Mouse (Mus musculus) left cerebral cortex, postnatal 4 days (tissue): Measurements from ENCODE around the gene Retreg1. TPM values are rescaled to one million over a fixed set of nuclear protein-coding genes. Genes with fewer than 3 reads are reported as not detected.

Source experiments
- DNase-seq: peaks from one replicate; pipeline ENCODE4 v3.0.0-alpha.2; 2022
- intact Hi-C: fragments of 180-260 bp; cut with DNase I; formaldehyde crosslinking; loops from one replicate; pipeline ENCODE4 v1.15.1; 2025
- total RNA-seq, 2 experiments: library from RNA; stranded (reverse); gene quantifications; 2 replicates each; pipeline ENCODE4 v1.2.3; 2021

Retreg1 gene
- total RNA-seq, 2 experiments from 2014 or later: 28.7 to 30.2 TPM

DNA sequence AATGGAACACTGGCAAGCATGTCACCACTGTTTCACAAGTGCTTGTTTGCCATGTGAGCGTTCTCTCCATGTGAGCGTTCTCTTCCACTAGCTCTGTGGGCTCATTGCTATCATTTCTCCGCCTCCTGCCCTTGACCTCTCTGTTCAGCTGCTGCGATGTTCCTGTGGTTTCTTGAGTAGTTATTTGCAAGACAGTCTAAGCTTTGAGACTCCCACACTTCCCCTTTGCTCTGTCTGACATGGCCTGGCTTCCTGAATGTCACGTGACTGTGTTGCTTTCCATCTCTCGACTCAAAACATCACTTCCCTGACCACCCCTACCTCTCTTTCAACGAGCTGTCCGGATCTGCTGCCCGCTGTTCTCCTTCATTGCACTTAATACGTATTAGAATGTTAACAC lies 14.5 kb upstream of the Retreg1 start:
- no peak for DNase-seq
- intact Hi-C loops: no loop called here

DNA sequence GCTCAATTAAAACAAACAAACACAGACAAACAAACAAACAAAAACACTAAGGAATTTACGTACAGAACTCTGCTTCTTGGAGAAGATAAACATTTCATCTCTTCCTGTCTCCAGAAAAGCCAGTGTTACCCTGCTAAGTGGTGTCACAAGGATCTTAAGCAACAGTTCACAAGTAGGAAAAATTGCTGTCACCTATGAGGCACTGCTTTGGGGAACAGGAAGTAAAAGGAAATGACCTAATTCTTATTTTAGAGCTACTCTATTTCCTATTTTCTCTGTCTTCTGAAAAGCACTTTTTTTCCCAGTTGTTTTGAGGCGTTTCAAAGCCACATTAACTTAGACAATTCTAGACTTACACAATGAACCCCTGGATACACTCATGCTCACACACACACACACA lies 12.6 kb upstream of the Retreg1 start:
- intact Hi-C loops: no loop called here
- no peak for DNase-seq

GRCm38 (mm10) chr15:25834282-25834681 lies 8.7 kb upstream of the Retreg1 start:
- intact Hi-C loops: no loop called here
- DNase-seq: no peak

DNA sequence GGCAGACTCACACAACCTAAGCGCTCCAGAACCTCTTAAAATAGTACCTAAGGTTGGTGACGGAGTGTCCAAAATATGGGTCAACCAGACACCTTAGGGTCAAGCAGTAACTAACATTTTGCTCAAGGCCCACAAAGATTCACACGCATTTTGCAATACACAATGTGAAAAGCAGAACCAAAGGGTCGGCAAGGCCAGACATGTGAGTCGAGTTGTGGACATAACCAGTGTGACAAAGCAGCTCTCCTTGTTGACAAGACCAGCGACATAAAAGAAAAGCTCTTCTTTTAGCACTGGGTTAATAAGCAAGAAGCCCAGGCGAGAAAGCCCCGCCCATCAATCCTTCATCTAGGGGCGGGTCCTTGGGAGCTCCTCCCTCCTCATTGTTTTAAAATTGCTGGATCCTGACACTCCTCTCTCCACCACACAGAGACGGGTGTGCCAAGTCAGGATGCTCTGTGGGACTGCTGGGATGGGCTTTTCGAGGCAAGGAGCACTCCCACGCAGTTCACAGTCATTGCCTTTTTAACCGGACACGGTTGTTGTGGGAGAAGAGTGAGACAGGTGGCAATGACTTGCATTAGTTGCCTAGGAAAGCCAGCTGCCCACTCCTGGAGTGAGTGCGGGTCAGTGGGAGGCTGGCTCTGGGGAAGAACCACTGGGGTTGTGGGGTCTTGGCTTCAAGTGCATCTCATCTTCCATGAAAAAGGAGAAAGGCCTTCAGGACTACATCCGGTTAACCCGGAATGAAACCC lies 7.9 kb upstream of the Retreg1 start:
- intact Hi-C loops: no loop called here
- no peak for DNase-seq

GRCm38 (mm10) chr15:25842462-25843085 lies 406 bp upstream of the Retreg1 start:
- intact Hi-C loops: no loop called here
- DNase-seq: no peak

DNA sequence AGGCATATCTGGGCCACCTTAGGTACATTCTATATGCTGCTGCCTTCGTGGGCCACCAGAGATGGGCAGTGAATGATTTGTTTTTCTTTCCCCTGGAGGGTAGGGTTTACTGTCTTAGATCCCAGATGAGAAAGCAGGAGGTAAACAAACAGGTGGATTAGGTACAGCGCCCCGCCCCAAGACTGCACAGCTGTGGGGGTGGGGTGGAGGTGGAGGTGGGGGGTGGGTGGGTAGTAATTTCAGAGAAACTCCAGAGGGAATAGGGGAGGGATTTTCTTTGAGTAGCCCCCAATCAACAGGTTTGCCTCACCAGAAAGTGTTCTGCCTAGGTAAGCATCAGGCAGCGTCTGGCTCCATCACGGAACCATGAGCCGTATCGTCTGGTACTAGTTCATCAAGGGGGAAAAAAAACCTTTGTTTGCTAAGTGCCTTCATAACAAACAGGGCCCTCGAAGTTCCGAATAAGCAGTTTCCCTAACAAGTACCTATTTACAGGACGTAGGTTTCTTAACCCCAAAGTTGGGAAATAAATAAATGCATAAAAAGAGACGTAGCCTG lies 1.1 kb downstream of the Retreg1 start:
- no peak for DNase-seq
- intact Hi-C loops: no loop called here

DNA sequence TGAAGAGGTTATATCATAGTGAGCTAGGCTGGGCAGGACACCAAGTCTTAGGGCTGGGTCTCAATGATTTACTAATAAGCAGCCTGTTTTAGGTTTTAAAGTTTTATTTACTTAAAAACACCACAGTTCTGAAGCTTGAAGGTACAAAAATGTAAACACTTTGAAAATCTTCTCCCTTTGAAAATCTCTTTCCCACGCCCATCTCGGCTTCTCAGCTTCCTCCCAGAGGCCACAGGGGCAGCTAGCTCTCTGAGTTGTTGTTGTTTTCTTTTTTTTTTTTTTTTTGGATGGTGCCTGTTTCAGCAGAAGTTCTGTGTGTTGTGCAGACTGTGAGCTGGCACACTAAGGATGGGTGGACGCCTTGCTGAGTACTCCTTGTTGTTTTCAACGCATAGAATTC lies 1.8 kb downstream of the Retreg1 start:
- intact Hi-C loops: no loop called here
- DNase-seq: no peak

- DNase-seq: no peak
Measured at GRCm38 (mm10) chr15:25847576-25848168, 4.7 kb downstream of the Retreg1 start.

GRCm38 (mm10) chr15:25850552-25850951 lies 7.6 kb downstream of the Retreg1 start:
- intact Hi-C loops: no loop called here
- no peak for DNase-seq

More at GRCm38 (mm10) chr15:25847576-25848168, 4.7 kb downstream of the Retreg1 start:
- intact Hi-C loops: no loop called here

DNA sequence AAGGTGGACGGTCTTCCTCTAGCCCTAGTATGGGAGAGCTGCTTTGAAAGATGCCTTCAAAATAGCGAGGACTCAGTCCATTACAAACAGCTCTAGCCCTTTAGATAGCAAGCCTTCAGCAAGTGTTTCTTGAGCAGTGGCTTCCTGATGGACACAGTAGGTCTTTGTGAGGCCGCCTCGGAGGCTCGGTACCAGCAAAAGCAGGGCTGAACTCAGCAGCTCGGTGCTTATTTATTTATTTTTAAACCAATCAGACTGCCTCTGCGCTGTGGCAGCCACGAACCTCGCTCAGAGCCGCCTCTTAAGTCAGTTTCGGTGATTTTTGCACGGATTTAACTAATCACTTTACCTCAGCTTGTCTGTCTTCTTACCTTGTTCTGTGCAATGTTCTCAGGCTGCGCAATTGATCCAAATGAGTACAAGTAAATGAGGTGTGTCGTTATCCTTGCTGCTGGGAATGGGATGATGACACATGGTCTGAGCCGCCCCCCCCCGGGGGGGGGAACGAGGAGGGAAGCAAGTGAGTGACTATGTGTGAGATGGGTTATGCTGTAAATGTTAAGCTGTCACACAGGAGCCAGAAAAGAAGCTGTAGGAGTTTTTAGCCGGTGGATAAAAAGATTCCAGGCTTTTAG lies 11.4 kb downstream of the Retreg1 start:
- no peak for DNase-seq
- intact Hi-C loops: no loop called here

GRCm38 (mm10) chr15:25858611-25859058 lies 15.7 kb downstream of the Retreg1 start:
- intact Hi-C loops: no loop called here
- DNase-seq: no peak

GRCm38 (mm10) chr15:25859469-25859868 lies 16.5 kb downstream of the Retreg1 start:
- DNase-seq: no peak
- intact Hi-C loops: no loop called here

DNA sequence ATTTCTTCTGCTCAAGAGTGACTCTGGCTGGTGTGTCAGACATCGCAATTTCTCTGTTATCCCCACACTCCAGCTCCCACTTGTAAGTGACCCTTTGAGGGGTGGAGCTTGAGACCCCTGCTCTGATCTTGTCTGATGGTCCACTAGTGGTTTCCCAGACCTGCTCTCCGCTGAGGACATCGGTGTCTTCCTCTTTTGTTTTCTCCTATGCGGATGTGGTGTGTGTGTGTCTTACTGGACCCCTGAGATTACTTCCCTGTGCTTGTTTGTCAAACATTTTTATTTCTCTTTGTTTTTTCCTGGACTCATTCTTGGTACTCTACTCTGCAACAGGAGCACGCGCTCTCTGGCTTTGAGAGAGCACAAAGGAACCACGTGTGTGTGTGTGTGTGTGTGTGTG lies 18.9 kb downstream of the Retreg1 start:
- no peak for DNase-seq
- intact Hi-C loops: no loop called here

- intact Hi-C loops: no loop called here
- no peak for DNase-seq
Measured at GRCm38 (mm10) chr15:25865605-25866004, 22.6 kb downstream of the Retreg1 start.

- intact Hi-C loops: no loop called here
- DNase-seq: no peak
Measured at GRCm38 (mm10) chr15:25866106-25866505, 23.1 kb downstream of the Retreg1 start.

DNA sequence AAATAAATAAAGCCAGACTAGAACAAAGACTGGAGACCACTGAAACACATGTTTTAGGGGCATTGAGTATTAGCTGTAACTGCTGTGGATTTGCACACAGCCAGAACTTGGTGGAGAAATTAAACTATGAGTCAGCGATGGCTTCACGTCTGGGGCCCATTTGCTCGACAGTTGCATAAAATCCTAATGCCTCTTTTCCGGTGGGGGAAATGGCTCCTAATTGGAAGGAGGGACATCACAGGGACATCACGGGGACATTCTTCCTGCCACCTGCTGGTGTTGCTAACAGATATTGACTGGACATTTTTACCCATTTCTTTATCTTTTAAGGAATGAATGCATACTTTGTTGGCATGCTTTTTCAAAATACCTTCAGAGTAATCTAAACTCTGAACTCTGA lies 26.1 kb downstream of the Retreg1 start:
- DNase-seq: no peak
- intact Hi-C loops: no loop called here

- intact Hi-C loops: no loop called here
- DNase-seq: no peak
Measured at GRCm38 (mm10) chr15:25871470-25871869, 28.5 kb downstream of the Retreg1 start.

DNA sequence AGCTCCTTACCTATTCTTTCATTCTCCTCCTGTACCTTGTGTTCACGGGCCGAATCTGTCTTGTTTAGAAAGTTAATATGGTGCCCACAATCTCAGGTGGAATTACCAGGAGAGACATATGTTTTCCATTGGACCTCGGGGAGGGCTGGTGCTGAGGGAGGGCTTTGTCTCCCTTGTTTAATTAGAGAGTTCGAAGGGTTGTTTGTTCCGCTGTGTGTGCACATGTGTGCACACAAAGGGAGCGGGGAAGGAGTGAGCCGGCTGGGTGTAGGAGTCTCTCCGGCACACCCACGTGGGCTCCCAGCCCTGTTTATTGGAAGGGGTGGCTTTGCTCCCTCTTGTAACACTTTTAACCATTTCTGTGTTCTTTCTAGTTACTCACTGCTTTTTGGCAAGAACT lies 29.1 kb downstream of the Retreg1 start:
- intact Hi-C loops: no loop called here
- DNase-seq: no peak

DNA sequence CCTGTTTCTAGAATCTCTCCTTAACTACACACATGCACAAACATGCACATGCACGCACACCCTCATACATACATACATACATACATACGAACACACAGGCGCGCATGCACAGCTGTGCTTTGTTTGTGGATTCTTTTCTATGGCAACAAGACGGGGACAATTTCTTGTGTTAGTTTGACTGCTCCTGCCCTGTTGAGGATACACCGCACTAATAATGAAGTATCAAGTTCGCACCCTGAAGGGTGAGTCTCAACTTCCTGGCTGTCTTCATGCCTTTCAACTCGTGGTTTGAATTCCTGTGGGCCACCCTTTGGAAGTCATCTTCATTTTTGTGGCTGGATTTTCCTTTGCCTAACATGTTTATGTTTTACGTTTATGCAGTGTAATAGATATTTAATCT lies 29.7 kb downstream of the Retreg1 start:
- DNase-seq: no peak
- intact Hi-C loops: no loop called here

GRCm38 (mm10) chr15:25873536-25873935 lies 30.6 kb downstream of the Retreg1 start:
- intact Hi-C loops: no loop called here
- no peak for DNase-seq

- no peak for DNase-seq
- intact Hi-C loops: no loop called here
Measured at GRCm38 (mm10) chr15:25876601-25877161, 33.7 kb downstream of the Retreg1 start.
